Mouse (Mus musculus) megakaryocyte progenitor cell, adult 5-6 weeks (primary cell): ENCODE measurements around the gene Tbce. TPM values are rescaled to one million over a fixed set of nuclear protein-coding genes. Genes with fewer than 3 reads are reported as not detected.
"Not testable (repeated sequence)": the region's sequence is repeated elsewhere in the genome, so short reads cannot be mapped to it uniquely, and the experiment has no call there.

Experiments
- ATAC-seq: replicated peaks from 2 replicates; pipeline ENCODE4 v1.8.0; 2016; ENCODE audit warnings: mild to moderate bottlenecking, moderate TSS enrichment, inconsistent platforms; ENCODE audit not compliant: poor library complexity
- total RNA-seq, 2 experiments: library from RNA; stranded (forward) in 1 of 2; stranded (reverse) in 1 of 2; fragments of 157-497, 149-512 nt in 1 of 2; fragments of 200-1000 nt in 1 of 2; gene quantifications; 2 replicates each; pipeline versions ENCODE4 v1.2.3 to v1.2.4; 2015 to 2017

Gene Tbce
- total RNA-seq, 2 experiments from 2014 or later, result 39.9 to 69.6 TPM

- ATAC-seq, result not testable (repeated sequence)
Observed at GRCm38 (mm10) chr13:14035352-14035751, 4.1 kb downstream of the Tbce start.

DNA sequence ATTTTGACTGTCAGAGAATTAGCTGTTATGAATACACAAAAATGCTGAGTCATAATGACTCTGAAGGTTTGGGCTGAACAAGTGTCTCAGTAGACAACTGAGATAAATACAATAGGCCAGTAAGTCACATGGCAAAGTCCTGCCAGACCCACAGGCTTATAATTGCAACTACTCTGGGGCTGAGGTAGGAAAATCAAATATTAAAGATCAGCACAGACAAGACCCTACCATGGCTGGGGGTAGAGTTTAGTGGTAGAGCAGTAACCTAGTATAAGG lies 5.4 kb downstream of the Tbce start:
- peak; percentile 74 for ATAC-seq

- peak; percentile 76 for ATAC-seq
Observed at GRCm38 (mm10) chr13:14033309-14034072, 5.9 kb downstream of the Tbce start.

DNA sequence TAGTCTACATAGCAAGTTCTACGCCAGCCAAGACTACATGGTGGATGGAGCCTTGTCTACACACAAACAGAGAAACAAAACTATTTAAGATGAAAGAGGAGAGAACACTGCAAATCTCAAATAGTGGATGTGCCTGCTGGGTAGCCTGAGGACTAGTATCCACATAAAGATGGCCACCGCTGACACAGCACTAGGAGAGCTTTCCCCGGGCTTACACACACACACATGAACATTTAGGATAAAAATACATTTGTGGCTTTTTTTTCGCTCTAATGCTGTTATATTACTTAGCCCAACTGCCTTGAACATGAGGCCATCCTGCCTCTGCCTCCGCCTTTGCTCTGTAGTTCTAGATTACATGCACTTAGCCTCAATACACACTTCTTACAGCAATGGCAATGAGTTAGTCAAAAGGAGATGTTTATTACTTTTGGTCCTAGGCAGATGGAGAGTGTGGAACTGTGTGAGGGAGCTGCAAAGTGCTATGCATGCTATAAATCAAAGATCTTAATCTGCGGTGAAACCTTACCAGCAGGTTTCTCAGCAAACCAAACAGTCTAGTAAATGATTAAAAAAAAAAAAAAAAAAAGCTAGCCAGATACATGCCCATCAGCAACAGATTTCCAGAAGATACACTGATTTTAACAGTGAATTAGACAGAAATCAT lies 13.2 kb downstream of the Tbce start:
- ATAC-seq, result no peak

GRCm38 (mm10) chr13:14025554-14025953 lies 13.9 kb downstream of the Tbce start:
- no peak for ATAC-seq

GRCm38 (mm10) chr13:14021417-14021816 lies 18.0 kb downstream of the Tbce start:
- ATAC-seq, result not testable (repeated sequence)

DNA sequence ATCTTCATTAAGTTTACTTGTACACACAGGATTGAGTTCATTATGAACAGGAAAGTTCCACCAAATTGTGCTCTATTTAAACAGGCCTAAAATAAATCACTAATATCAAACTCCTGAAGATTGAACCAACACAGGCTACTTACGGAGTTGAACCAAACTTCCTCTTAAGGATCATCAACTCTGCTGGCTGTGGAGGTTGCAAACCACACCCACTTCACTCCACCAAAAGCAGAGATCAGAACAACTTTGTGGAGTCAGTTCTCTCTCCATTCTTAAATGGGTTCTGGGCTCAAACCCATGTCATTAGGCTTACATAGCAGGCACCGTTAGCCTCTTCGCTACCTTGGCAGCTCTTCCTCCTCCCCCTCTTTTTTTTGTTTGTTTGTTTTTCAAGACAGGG lies 20.6 kb downstream of the Tbce start:
- no peak for ATAC-seq

- peak; percentile 51 for ATAC-seq
Observed at GRCm38 (mm10) chr13:14018283-14018682, 21.2 kb downstream of the Tbce start.

DNA sequence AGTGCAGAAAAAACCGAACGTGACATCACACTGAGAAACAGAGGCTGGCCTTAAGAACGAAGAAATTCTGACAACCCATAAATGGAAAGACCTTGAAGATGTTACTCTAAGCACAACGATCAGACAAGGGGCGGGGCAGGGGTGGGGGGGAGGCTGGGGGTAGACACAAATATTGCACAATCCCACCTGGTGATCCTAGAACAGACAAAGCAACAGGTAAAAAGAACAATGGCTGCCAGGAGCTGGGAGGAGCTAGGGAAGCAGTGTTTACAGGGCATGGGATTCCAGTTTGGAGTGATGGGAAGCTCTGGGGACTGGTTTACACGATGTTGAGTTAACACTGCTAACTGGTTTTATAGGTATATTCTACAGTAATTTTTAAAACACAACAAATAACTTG lies 23.8 kb downstream of the Tbce start:
- no peak for ATAC-seq

DNA sequence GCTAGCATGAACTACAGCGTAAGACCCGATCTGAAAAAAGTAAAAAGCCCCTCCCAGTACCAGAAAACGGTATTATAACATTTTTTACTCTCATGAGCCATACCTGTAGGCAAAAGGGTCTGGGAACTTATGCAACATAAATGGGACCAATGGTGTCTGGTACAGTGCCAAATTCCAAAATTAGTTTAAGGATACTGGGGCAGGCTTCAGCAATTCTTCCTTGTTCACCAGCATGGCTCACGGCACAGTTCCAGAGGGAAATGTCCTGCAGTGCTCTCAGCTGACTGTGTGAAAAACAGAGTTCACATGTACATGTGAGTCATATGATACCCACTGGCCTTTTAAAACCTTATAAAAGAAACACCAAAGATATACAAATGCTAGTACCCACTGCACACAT lies 24.9 kb downstream of the Tbce start:
- ATAC-seq, result no peak

GRCm38 (mm10) chr13:14014001-14014400 lies 25.4 kb downstream of the Tbce start:
- no peak for ATAC-seq

DNA sequence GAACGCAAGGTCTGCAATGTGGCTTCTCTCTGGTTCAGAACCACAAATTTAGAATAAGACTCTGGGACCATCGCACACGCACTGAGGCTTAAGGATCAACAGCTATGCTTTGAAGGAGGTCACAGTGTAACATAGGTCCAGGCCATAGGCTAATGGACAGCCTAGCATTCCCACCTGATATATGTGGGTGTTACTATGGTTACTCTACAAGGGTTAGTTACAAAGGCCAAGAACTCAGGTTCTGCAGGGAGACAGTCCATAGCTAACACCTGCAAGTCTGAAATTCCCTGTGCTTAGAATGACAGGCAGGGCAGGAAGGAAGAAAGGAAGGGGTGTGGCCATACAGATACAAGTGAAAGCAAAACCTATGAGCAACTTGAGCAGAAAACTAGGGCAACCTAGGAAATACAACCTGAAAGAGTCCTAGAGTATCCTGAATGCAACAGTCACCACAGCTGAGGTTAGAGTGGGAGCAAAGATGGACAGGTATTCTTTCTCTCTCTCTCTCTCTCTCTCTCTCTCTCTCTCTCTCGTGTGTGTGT lies 27.9 kb downstream of the Tbce start:
- peak; percentile 60 for ATAC-seq

DNA sequence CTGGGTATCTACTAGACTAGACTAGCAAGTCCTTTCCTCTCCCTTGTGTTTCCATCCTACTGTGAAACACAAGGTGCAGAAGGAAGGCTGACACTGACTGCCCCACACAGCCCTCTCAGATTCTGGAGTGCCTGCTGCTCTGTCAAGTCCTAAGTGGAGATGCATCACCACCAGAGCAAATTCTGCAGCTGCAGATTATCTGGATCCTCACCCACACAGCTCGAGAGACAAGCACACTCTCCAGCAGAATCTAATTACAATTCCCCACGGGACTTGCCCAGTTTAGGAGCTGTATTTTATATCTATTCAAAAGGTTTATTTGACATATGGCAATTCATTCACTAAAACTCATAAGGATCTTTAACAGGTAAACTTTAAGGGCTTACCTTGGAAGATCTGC lies 33.4 kb downstream of the Tbce start:
- no peak for ATAC-seq

GRCm38 (mm10) chr13:14004999-14005398 lies 34.4 kb downstream of the Tbce start:
- no peak for ATAC-seq

GRCm38 (mm10) chr13:14004086-14004485 lies 35.4 kb downstream of the Tbce start:
- ATAC-seq, result peak; percentile 70

- no peak for ATAC-seq
Observed at GRCm38 (mm10) chr13:14002706-14003105, 36.7 kb downstream of the Tbce start.

- no peak for ATAC-seq
Observed at GRCm38 (mm10) chr13:13997476-13997875, 42.0 kb downstream of the Tbce start.

GRCm38 (mm10) chr13:13995046-13995445 lies 44.4 kb downstream of the Tbce start:
- ATAC-seq, result no peak

DNA sequence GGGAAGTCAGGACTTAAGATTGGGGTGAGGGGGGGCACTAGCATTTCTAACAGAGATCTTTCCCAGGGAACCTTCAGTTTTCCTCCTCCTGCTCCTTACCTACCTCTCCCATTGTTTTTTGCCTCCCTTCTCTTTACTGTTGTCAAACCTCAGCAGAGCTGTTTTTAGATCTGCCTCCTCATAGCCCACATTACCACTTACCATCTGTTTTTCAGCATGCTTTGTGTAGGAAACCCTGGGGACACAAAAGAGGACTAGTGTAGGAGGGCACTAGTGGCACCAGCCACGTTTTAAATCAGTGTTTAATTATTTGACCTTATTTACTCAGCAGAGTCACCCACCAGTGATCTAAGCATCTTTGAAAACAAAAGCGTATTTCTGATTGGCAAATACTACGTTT lies 46.4 kb downstream of the Tbce start:
- no peak for ATAC-seq

DNA sequence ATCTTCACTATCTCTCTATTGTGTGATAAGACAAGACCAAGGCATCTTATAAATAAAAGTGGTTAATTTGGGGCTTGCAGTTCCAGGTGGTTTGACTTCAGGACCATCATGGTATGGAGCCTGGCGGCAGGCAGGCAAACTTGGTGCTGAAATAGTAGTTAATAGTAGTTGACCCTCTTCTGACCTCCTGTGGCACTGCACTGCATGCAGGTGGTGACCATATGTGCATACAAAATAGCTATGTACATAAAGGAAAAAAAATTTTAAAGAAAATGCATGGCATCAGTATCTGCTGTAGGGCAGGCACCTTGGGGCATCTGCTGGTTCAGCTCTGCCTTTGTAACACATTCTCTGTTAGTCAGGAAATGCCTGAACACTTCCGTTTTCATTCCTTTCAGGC lies 49.0 kb downstream of the Tbce start:
- ATAC-seq, result no peak

GRCm38 (mm10) chr13:13989135-13989534 lies 50.3 kb downstream of the Tbce start:
- ATAC-seq, result peak; percentile 39

DNA sequence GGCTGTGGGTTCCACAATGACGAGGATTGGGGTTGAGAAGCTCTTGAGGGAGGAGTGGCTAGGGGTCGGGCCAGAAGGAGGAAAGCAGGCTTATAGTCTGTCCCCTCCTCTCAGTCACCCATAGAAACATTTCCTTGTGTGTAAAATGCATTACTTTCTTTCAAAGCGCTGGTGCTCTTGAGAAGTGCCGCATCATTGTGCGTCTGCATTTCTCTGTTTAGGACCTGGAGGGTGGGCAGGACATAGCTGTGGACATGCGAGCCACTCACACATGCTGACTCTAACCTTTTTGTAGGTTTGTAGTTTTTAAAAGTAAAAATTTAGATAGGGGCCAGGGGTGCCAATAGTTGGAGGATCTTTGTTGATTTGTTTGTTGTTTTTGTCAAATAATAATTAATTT lies 55.9 kb downstream of the Tbce start:
- no peak for ATAC-seq
